Mouse (Mus musculus) embryonic facial prominence, embryonic 15.5 days (tissue): ENCODE data around the gene Zdhhc23. TPM values are rescaled to one million over a fixed set of nuclear protein-coding genes. Genes with fewer than 3 reads are reported as not detected.

Source experiments
- ATAC-seq: fragments of 200-750 bp; cut with Nextera tagmentation; 2 replicates; pipeline ENCODE4 v1.8.0; 2017; ENCODE audit warnings: low read depth, moderate TSS enrichment; ENCODE audit not compliant: insufficient number of reproducible peaks, low FRiP score, low TSS enrichment
- H3K27ac ChIP-seq: fragments of 300-500 bp; sonication (generic); replicated peaks from 2 replicates; pipeline ENCODE4 v1.5.1; 2015; ENCODE audit warnings: mild to moderate bottlenecking, inconsistent platforms
- H3K27me3 ChIP-seq: fragments of 300-500 bp; sonication (generic); 2 replicates; pipeline ENCODE4 v1.6.1; 2015; ENCODE audit warnings: inconsistent platforms
- H3K36me3 ChIP-seq: fragments of 300-500 bp; sonication (generic); 2 replicates; pipeline ENCODE4 v1.6.1; 2015; ENCODE audit warnings: mild to moderate bottlenecking, inconsistent platforms
- H3K4me1 ChIP-seq: fragments of 300-500 bp; sonication (generic); 2 replicates; pipeline ENCODE4 v1.6.1; 2015; ENCODE audit warnings: inconsistent platforms
- H3K4me2 ChIP-seq: fragments of 300-500 bp; sonication (generic); replicated peaks from 2 replicates; pipeline ENCODE4 v1.6.1; 2015; ENCODE audit warnings: mild to moderate bottlenecking, inconsistent platforms
- H3K4me3 ChIP-seq: fragments of 300-500 bp; sonication (generic); replicated peaks from 2 replicates; pipeline ENCODE4 v1.5.1; 2015; ENCODE audit warnings: mild to moderate bottlenecking, inconsistent platforms
- H3K9ac ChIP-seq: fragments of 300-500 bp; sonication (generic); 2 replicates; pipeline ENCODE4 v1.6.1; 2015; ENCODE audit warnings: inconsistent platforms
- H3K9me3 ChIP-seq: fragments of 300-500 bp; sonication (generic); replicated peaks from 2 replicates; pipeline ENCODE4 v1.6.1; 2016; ENCODE audit warnings: inconsistent platforms
- WGBS: fragments of 180-500 bp; shearing (Covaris S2); methylation state at CpG from one replicate; pipeline ENCODE4 v1.1.7; 2015; 5-methylcytosine and 5-hydroxymethylcytosine counted together
- polyA plus RNA-seq: library from polyadenylated mRNA; unstranded; fragments of >200 nt; fragmentation: Nextera tagmentation; extraction: Ambion mirVana; gene quantifications from 2 replicates; pipeline ENCODE4 v1.2.1, GENCODE M21; 2015

The Zdhhc23 gene
- polyA plus RNA-seq, 1 experiment from 2014 or later: 1.3 TPM

- WGBS: 79% methylated on average over 5 of the region's 5 CpGs
- Histone ChIP-seq H3K27ac (no peak overlapping the region), H3K27me3 (no peaks in the 10 kb centered on the region), H3K9ac (no peak overlapping the region), H3K9me3 (no peaks in the 10 kb centered on the region), H3K36me3 (no peaks in the 10 kb centered on the region), H3K4me1 (no peaks in the 10 kb centered on the region), H3K4me3 (no peak overlapping the region), H3K4me2 (no peak overlapping the region)
- no peak for ATAC-seq
These were observed 19.9 kb upstream of the Zdhhc23 start for GRCm38 (mm10) chr16:43999541-43999940.

DNA sequence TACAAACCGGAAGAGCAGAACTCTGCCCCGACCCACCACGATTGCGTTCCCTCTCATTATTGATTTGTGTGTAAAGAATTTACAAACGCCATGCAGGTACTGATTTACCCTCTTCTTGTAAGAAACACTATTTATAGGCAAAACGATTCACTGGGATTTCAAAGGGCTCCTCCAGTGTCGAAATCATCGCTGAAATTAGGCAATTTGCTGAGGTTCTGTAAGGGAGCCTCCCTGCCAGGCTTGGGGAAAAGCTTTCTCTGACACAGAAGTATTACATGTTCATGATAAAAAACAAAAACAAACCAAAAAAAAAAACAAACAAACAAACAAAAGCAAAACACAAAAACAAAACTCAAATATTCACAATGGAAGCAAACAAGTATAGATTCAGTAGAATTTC lies 19.5 kb upstream of the Zdhhc23 start:
- H3K36me3 ChIP-seq: no peaks in the 10 kb centered on the region
- no peak overlapping the region for H3K4me2 ChIP-seq
- H3K4me1 ChIP-seq: no peaks in the 10 kb centered on the region
- no peaks in the 10 kb centered on the region for H3K27me3 ChIP-seq
- no peak overlapping the region for H3K27ac ChIP-seq
- H3K9me3 ChIP-seq: no peaks in the 10 kb centered on the region
- WGBS: 82% methylated on average over 8 of the region's 8 CpGs
- H3K4me3 ChIP-seq: no peak overlapping the region
- ATAC-seq: no peak
- H3K9ac ChIP-seq: no peak overlapping the region

GRCm38 (mm10) chr16:43994623-43995022 lies 15.0 kb upstream of the Zdhhc23 start:
- Histone ChIP-seq H3K27me3 (no peaks in the 10 kb centered on the region), H3K4me2 (no peak overlapping the region), H3K27ac (no peak overlapping the region), H3K4me3 (no peak overlapping the region), H3K4me1 (no peaks in the 10 kb centered on the region), H3K9ac (no peak overlapping the region), H3K36me3 (no peaks in the 10 kb centered on the region), H3K9me3 (no peaks in the 10 kb centered on the region)
- WGBS: 83% methylated on average over 3 of the region's 3 CpGs
- no peak for ATAC-seq

DNA sequence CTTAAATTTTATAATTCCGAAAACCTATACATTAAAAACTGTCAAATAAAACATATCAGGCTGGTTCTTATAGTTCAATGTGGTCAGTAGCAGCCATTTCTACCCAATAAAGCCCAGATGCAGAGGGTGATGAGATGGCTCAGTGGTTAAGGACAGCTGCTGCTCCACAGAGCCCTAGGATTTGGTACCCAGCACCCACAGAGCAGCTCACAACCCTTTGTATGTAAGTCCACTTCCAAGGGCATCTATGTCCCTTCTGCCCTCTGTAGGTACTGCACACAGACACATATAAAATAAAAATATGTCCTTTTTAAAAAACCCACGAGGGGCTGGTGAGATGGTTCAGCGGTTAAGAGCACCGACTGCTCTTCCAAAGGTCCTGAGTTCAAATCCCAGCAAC lies 6.7 kb upstream of the Zdhhc23 start:
- Histone ChIP-seq H3K9ac (no peak overlapping the region), H3K4me3 (no peak overlapping the region), H3K36me3 (no peaks in the 10 kb centered on the region), H3K9me3 (no peaks in the 10 kb centered on the region), H3K27me3 (no peaks in the 10 kb centered on the region), H3K4me2 (no peak overlapping the region), H3K27ac (no peak overlapping the region), H3K4me1 (no peaks in the 10 kb centered on the region)
- WGBS: 83% methylated on average over 4 of the region's 4 CpGs
- no peak for ATAC-seq

DNA sequence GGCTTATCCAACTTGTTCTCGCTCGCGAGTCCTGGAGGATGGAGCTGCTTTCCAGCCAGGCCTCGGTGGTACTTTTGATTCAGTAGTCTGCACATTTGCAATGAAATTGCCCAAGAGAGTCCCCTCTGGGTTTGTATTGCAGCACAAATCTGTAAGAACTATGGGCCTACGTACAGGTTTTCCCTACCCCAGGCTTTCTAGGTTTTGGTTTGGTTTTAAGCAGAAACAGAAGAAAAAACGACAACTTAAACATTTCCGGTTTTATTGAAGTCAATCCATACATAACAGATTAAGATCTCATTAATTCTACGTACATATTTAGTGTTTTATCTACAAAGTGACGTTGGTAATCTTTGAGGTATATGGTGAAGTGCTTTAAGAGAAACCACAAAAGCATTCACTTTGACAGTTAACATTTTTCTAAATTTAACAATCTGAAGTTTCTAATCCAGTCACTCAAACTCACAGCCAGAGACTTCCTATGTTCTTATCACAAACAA lies 569 bp upstream of the Zdhhc23 start:
- peak overlapping the region; percentile 99 for H3K4me2 ChIP-seq
- no peaks in the 10 kb centered on the region for H3K9me3 ChIP-seq
- 20% methylated on average over 9 of the region's 9 CpGs for WGBS
- peaks cover 15% of the 10 kb centered on the region for H3K27me3 ChIP-seq
- no peak overlapping the region for H3K27ac ChIP-seq
- no peaks in the 10 kb centered on the region for H3K36me3 ChIP-seq
- H3K9ac ChIP-seq: peak overlapping the region; percentile 41; the same call in 1 of the 2 replicates
- ATAC-seq: no peak
- peak overlapping the region; percentile 63 for H3K4me3 ChIP-seq
- peaks cover 8% of the 10 kb centered on the region; the same call in 1 of the 2 replicates for H3K4me1 ChIP-seq

GRCm38 (mm10) chr16:43979010-43979327 lies 622 bp downstream of the Zdhhc23 start:
- peaks cover 8% of the 10 kb centered on the region; the same call in 1 of the 2 replicates for H3K4me1 ChIP-seq
- ATAC-seq: no peak
- peak overlapping the region; percentile 99 for H3K4me2 ChIP-seq
- no peaks in the 10 kb centered on the region for H3K36me3 ChIP-seq
- peak overlapping the region; percentile 63 for H3K4me3 ChIP-seq
- peaks cover 15% of the 10 kb centered on the region for H3K27me3 ChIP-seq
- H3K9ac ChIP-seq: 0 out of 2 replicates have a peak overlapping the region, but pooled peaks have one; percentile 41
- H3K9me3 ChIP-seq: no peaks in the 10 kb centered on the region
- H3K27ac ChIP-seq: no peak overlapping the region
- 17% methylated on average over 7 of the region's 7 CpGs for WGBS

DNA sequence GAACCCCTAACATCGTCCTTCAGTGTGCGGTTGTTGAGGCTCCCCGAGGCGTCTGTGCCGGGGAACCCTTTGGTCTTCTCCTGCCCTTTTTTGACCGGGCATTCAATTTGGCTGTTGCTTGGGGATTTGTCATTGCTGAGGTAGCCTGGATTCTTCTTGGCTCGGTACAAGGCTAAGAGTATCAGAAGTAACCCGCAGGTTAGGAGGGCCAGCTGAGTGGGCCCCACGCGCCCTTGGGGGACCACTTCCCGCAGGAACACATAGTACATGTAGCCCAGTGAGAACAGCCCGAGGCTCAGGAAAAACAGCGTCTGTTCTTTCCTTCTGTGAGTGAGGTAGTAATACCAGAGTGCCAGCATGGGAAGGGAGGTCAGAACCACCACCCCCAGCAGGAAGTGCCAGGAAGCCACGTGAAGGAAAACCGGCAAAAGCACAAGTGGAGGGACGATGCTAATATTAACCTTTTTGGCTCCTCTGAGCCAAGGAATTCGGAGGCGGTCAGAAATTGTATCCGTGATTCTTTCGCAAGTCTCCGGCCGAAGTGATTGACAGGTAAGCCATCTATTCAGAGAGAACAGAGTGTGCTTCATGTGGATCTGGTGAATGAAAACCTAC lies 5.9 kb downstream of the Zdhhc23 start:
- no peak overlapping the region for H3K27ac ChIP-seq
- no peak for ATAC-seq
- H3K27me3 ChIP-seq: peaks cover 8% of the 10 kb centered on the region; the same call in 1 of the 2 replicates
- H3K4me1 ChIP-seq: no peaks in the 10 kb centered on the region
- H3K9me3 ChIP-seq: no peaks in the 10 kb centered on the region
- no peak overlapping the region for H3K4me2 ChIP-seq
- H3K4me3 ChIP-seq: no peak overlapping the region
- H3K9ac ChIP-seq: no peak overlapping the region
- WGBS: 70% methylated on average over 22 of the region's 22 CpGs
- no peaks in the 10 kb centered on the region for H3K36me3 ChIP-seq

- no peak overlapping the region for H3K27ac ChIP-seq
- H3K4me3 ChIP-seq: no peak overlapping the region
- H3K9ac ChIP-seq: no peak overlapping the region
- no peak for ATAC-seq
- H3K27me3 ChIP-seq: peaks cover 7% of the 10 kb centered on the region; the same call in 1 of the 2 replicates
- no peaks in the 10 kb centered on the region for H3K4me1 ChIP-seq
- H3K36me3 ChIP-seq: no peaks in the 10 kb centered on the region
- no peak overlapping the region for H3K4me2 ChIP-seq
- no peaks in the 10 kb centered on the region for H3K9me3 ChIP-seq
- 88% methylated on average over 11 of the region's 11 CpGs for WGBS
These were observed 6.4 kb downstream of the Zdhhc23 start for GRCm38 (mm10) chr16:43973147-43973546.

GRCm38 (mm10) chr16:43972391-43972790 lies 7.2 kb downstream of the Zdhhc23 start:
- Histone ChIP-seq H3K4me3 (no peak overlapping the region), H3K9me3 (no peaks in the 10 kb centered on the region), H3K36me3 (no peaks in the 10 kb centered on the region), H3K27ac (no peak overlapping the region), H3K4me2 (no peak overlapping the region), H3K4me1 (no peaks in the 10 kb centered on the region), H3K9ac (no peak overlapping the region), H3K27me3 (0 out of 2 replicates have a peak, but pooled peaks cover under 1% of the 10 kb centered on the region)
- ATAC-seq: no peak; the same call in 1 of the 2 replicates
- 89% methylated on average over 2 of the region's 2 CpGs for WGBS

DNA sequence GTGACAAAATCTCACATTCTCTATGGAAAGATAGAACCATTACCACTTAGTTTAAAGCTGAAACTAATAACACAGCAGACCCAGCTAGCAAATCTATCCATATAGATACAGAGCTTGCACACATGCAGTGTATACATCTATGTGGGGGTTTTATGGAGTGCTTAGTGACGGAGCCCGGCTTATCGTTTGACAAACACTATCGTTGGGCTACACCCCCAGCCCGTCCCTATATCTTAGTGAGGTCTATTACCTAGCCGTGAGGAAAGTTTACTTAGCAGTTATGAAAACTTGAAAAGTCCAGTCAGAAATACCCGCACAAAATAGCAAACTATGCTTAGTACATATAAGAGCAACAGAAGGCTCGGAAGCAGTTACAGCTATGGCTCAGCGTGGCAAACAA lies 7.8 kb downstream of the Zdhhc23 start:
- ATAC-seq: no peak
- H3K9ac ChIP-seq: no peak overlapping the region
- H3K9me3 ChIP-seq: no peaks in the 10 kb centered on the region
- 93% methylated on average over 9 of the region's 9 CpGs for WGBS
- no peak overlapping the region for H3K4me3 ChIP-seq
- no peaks in the 10 kb centered on the region for H3K27me3 ChIP-seq
- H3K4me1 ChIP-seq: no peaks in the 10 kb centered on the region
- H3K36me3 ChIP-seq: no peaks in the 10 kb centered on the region
- H3K4me2 ChIP-seq: no peak overlapping the region
- H3K27ac ChIP-seq: no peak overlapping the region

DNA sequence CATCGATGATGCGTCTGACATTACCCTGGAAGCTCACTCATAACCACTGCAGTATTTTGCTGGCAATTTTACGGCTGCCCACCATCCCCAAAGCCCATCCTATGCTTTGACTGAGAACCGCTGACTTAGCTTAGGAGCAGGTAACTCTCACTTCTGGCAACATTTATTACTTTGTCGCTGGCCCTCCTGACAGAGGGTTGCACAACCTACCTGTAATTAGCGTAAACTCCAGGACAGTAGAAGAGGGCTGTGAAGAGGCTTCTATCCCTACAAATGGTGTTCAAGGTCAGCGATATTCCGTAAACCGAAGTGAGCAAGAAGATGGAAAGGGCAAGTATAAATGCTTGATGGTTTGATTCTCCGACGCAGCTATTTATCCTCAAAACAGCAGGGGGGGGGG lies 8.4 kb downstream of the Zdhhc23 start:
- no peak overlapping the region for H3K4me2 ChIP-seq
- H3K27me3 ChIP-seq: no peaks in the 10 kb centered on the region
- no peaks in the 10 kb centered on the region for H3K9me3 ChIP-seq
- no peak overlapping the region for H3K4me3 ChIP-seq
- ATAC-seq: no peak
- H3K4me1 ChIP-seq: no peaks in the 10 kb centered on the region
- H3K9ac ChIP-seq: no peak overlapping the region
- 92% methylated on average over 11 of the region's 11 CpGs for WGBS
- no peak overlapping the region for H3K27ac ChIP-seq
- no peaks in the 10 kb centered on the region for H3K36me3 ChIP-seq

DNA sequence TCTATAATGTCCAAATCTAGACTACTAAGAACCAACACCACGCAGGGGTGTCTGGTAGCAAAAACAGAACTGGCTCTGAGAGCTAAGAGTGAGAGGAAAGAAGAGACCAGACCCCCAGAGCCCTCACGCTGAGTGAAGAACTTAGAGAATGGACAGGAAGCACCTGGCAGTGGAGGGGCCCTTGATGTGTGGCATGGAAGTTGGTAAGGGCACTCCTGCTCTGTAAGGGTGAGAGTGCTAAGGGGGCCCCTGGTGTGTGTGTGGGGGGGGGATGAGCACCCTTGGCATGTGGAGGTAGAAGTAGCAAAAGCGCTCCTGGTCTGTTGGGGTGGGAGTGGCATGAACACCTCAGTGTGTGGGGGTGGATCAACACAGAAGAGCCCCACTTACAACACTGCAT lies 9.2 kb downstream of the Zdhhc23 start:
- WGBS: 82% methylated on average over 3 of the region's 3 CpGs
- Histone ChIP-seq H3K4me1 (no peaks in the 10 kb centered on the region), H3K9me3 (no peaks in the 10 kb centered on the region), H3K4me3 (no peak overlapping the region), H3K4me2 (no peak overlapping the region), H3K9ac (no peak overlapping the region), H3K27ac (no peak overlapping the region), H3K36me3 (no peaks in the 10 kb centered on the region), H3K27me3 (no peaks in the 10 kb centered on the region)
- no peak for ATAC-seq
